ENCODE assay signal across 9 mouse cellular contexts in the genomic region with DNA sequence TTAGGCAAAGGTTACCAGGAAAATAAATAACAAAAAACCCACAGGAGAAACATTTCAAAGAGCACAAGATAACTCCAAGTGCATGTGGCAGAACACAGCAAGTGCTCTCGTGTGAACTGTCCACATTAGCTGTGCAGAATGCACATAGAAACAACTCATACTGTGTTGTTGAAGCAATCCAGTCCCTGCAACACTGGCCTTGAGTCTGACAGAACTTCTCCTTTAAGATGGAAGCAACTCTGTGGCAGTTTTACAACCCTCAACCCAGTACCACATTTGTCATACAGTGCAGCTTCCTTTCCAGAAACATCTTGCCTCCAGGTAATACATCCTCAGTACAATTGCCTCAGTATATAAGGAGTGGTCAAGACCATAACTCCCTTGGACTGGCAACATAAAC. TPM values are rescaled to one million over a fixed set of nuclear protein-coding genes. Genes with fewer than 3 reads are reported as not detected.
DNase-seq lines count a peak whose midpoint lies in the region; ATAC-seq and TF ChIP-seq lines count a peak whose summit lies in the region.
"Had no signal": no experiment of that assay in that cellular context is flagged by ENCODE, and none has a peak within 500 bp of the region (broad histone marks: within the 10 kb centered on the region; RNA-seq: fewer than 3 reads in every experiment).

No protein-coding gene starts in this region.

- peak overlapping the region; percentile 98 for H3K4me2 ChIP-seq in heart, embryonic 13.5 days
- H3K4me2 ChIP-seq in hindbrain, embryonic 15.5 days = peak overlapping the region; percentile 75
- H3K4me2 ChIP-seq in midbrain, embryonic 11.5 days = peak overlapping the region; percentile 92

- WGBS in heart, embryonic 13.5 days = 26% methylated on average over 1 of the region's 1 CpGs
- 2% methylated on average over 1 of the region's 1 CpGs for WGBS in bone marrow, adult 2 months
- 55% methylated on average over 1 of the region's 1 CpGs for WGBS in hindbrain, embryonic 15.5 days
- 68% methylated on average over 1 of the region's 1 CpGs for WGBS in midbrain, embryonic 11.5 days

- no peak overlapping the region for H3K27ac ChIP-seq in heart, embryonic 13.5 days (replicated peaks)
- H3K27ac ChIP-seq in bone marrow, adult 2 months (ENCODE audit: control insufficient read depth, insufficient read depth, low read depth, low read length, poor library complexity) = no peak overlapping the region
- no peak overlapping the region for H3K27ac ChIP-seq in hindbrain, embryonic 15.5 days (replicated peaks)
- no peak overlapping the region for H3K27ac ChIP-seq in midbrain, embryonic 11.5 days (ENCODE audit: low read depth, low read length)

- no peaks in the 10 kb centered on the region for H3K27me3 ChIP-seq in heart, embryonic 13.5 days (replicated peaks)
- no peaks in the 10 kb centered on the region for H3K27me3 ChIP-seq in hindbrain, embryonic 15.5 days
- no peaks in the 10 kb centered on the region for H3K27me3 ChIP-seq in midbrain, embryonic 11.5 days (ENCODE audit: control insufficient read depth, insufficient read depth, low read length)

- ATAC-seq in heart, embryonic 13.5 days (ENCODE audit: extremely low read depth, insufficient number of reproducible peaks, low FRiP score, low TSS enrichment) = no peak
- ATAC-seq in hindbrain, embryonic 15.5 days (ENCODE audit: low FRiP score, low read depth) = no peak
- ATAC-seq in midbrain, embryonic 11.5 days (ENCODE audit: low FRiP score) = no peak

- peak overlapping the region; percentile 99 for H3K9ac ChIP-seq in heart, embryonic 13.5 days
- H3K9ac ChIP-seq in hindbrain, embryonic 15.5 days = peak overlapping the region; percentile 98
- no peak overlapping the region for H3K9ac ChIP-seq in midbrain, embryonic 11.5 days (ENCODE audit: low read length)

- no peaks in the 10 kb centered on the region for H3K9me3 ChIP-seq in heart, embryonic 13.5 days
- no peaks in the 10 kb centered on the region for H3K9me3 ChIP-seq in hindbrain, embryonic 15.5 days
- H3K9me3 ChIP-seq in midbrain, embryonic 11.5 days (ENCODE audit: control insufficient read depth, low read length) = no peaks in the 10 kb centered on the region

- H3K4me3 ChIP-seq in heart, embryonic 13.5 days = peak overlapping the region; percentile 94
- peak overlapping the region; percentile 22 for H3K4me3 ChIP-seq in bone marrow, adult 2 months (replicated peaks; ENCODE audit: control insufficient read depth, low read depth, low read length)
- H3K4me3 ChIP-seq in hindbrain, embryonic 15.5 days = peak overlapping the region; percentile 90; the same call in 1 of the 2 replicates
- H3K4me3 ChIP-seq in midbrain, embryonic 11.5 days (ENCODE audit: low read depth, low read length) = peak overlapping the region; percentile 1; the same call in 1 of the 2 replicates

- no peak for TF ChIP-seq CTCF in bone marrow, adult 2 months (IDR thresholded peaks at IDR 0.05; ENCODE audit: control insufficient read depth, insufficient read depth, low read length)

- peaks cover 74% of the 10 kb centered on the region for H3K4me1 ChIP-seq in heart, embryonic 13.5 days
- H3K4me1 ChIP-seq in bone marrow, adult 2 months (ENCODE audit: control insufficient read depth, insufficient read depth, low read length) = peaks cover 9% of the 10 kb centered on the region
- H3K4me1 ChIP-seq in hindbrain, embryonic 15.5 days (replicated peaks) = peaks cover 64% of the 10 kb centered on the region
- peaks cover 23% of the 10 kb centered on the region for H3K4me1 ChIP-seq in midbrain, embryonic 11.5 days (ENCODE audit: control insufficient read depth, insufficient read depth, low read length)

- no peak for DNase-seq in heart, postnatal 14 days
- no peak for DNase-seq in midbrain, embryonic 11.5 days (ENCODE audit: low spot score, missing footprints)
- DNase-seq in right cerebral cortex, adult 18-20 months = no peak
- no peak for DNase-seq in gastrocnemius, postnatal 10 days
- DNase-seq in lung, postnatal 25 days (ENCODE audit: low spot score) = no peak
- DNase-seq: cerebellum, adult 11 months had no signal

- H3K36me3 ChIP-seq in heart, embryonic 13.5 days = peaks cover 18% of the 10 kb centered on the region
- peaks cover 8% of the 10 kb centered on the region; the same call in 1 of the 2 replicates for H3K36me3 ChIP-seq in hindbrain, embryonic 15.5 days
- no peaks in the 10 kb centered on the region for H3K36me3 ChIP-seq in midbrain, embryonic 11.5 days (ENCODE audit: control insufficient read depth, insufficient read depth, low read length)

- intact Hi-C loops in heart, postnatal 14 days (cut with DNase I) = no loop called here

- no peak for TF ChIP-seq POLR2A in bone marrow, adult 2 months (IDR thresholded peaks at IDR 0.05; ENCODE audit: borderline replicate concordance, control insufficient read depth, low read depth, low read length)

RNA-seq across cellular contexts. Expression of a gene that starts 2.0 kb away (rescaled TPM):
- polyA plus RNA-seq in heart, embryonic 13.5 days (2015; fragmentation: Nextera tagmentation; extraction: Ambion mirVana) = 7.2 and 7.4 TPM in 2 replicates
- 10 to 100 TPM; 73.7 to 78.8 TPM for total RNA-seq in heart, postnatal 14 days (2021)
- 53.3 and 89.0 TPM in 2 replicates for polyA plus RNA-seq in bone marrow, adult 2 months (2011; ENCODE audit: insufficient read depth, insufficient read length, low replicate concordance, missing spikeins)
- 10.0 and 10.2 TPM in 2 replicates for polyA plus RNA-seq in hindbrain, embryonic 15.5 days (2015; fragmentation: Nextera tagmentation; extraction: Ambion mirVana)
- polyA plus RNA-seq in midbrain, embryonic 11.5 days (2014; fragmentation: Nextera tagmentation; extraction: Ambion mirVana) = 4.4 and 6.1 TPM in 2 replicates
- 10 to 100 TPM; 53.0 to 58.1 TPM for total RNA-seq in gastrocnemius, postnatal 10 days (2021)

RNA-seq across cellular contexts. Expression of a gene that starts 25.6 kb away (rescaled TPM):
- polyA plus RNA-seq in heart, embryonic 13.5 days (2015; fragmentation: Nextera tagmentation; extraction: Ambion mirVana) = 2.4 TPM in 2 replicates
- total RNA-seq in heart, postnatal 14 days (2021) = 1 to 10 TPM; 6.8 to 7.4 TPM
- 36.2 and 42.5 TPM in 2 replicates for polyA plus RNA-seq in bone marrow, adult 2 months (2011; ENCODE audit: insufficient read depth, insufficient read length, low replicate concordance, missing spikeins)
- polyA plus RNA-seq in hindbrain, embryonic 15.5 days (2015; fragmentation: Nextera tagmentation; extraction: Ambion mirVana) = 2.3 and 2.5 TPM in 2 replicates
- 2.4 and 3.6 TPM in 2 replicates for polyA plus RNA-seq in midbrain, embryonic 11.5 days (2014; fragmentation: Nextera tagmentation; extraction: Ambion mirVana)
- 1 to 10 TPM; 4.6 to 5.2 TPM for total RNA-seq in gastrocnemius, postnatal 10 days (2021)

RNA-seq across cellular contexts. Expression of a gene that starts 28.1 kb away (rescaled TPM):
- 74.0 and 79.9 TPM in 2 replicates for polyA plus RNA-seq in heart, embryonic 13.5 days (2015; fragmentation: Nextera tagmentation; extraction: Ambion mirVana)
- total RNA-seq in heart, postnatal 14 days (2021) = 10 to 100 TPM; 29.2 to 33.7 TPM
- 11.7 and 19.8 TPM in 2 replicates for polyA plus RNA-seq in bone marrow, adult 2 months (2011; ENCODE audit: insufficient read depth, insufficient read length, low replicate concordance, missing spikeins)
- polyA plus RNA-seq in hindbrain, embryonic 15.5 days (2015; fragmentation: Nextera tagmentation; extraction: Ambion mirVana) = 168 and 171 TPM in 2 replicates
- polyA plus RNA-seq in midbrain, embryonic 11.5 days (2014; fragmentation: Nextera tagmentation; extraction: Ambion mirVana) = 111 and 113 TPM in 2 replicates
- 10 to 100 TPM; 22.1 to 23.3 TPM for total RNA-seq in gastrocnemius, postnatal 10 days (2021)

RNA-seq across cellular contexts. Expression of a gene that starts 33.6 kb away (rescaled TPM):
- 0.46 and 0.91 TPM in 2 replicates for polyA plus RNA-seq in heart, embryonic 13.5 days (2015; fragmentation: Nextera tagmentation; extraction: Ambion mirVana)
- total RNA-seq in heart, postnatal 14 days (2021) = 1 to 10 TPM; 1.6 to 1.8 TPM
- polyA plus RNA-seq in bone marrow, adult 2 months (2011; ENCODE audit: insufficient read depth, insufficient read length, low replicate concordance, missing spikeins) = 3.7 TPM in 1 of 2 replicates, not detected in the other
- 7.1 and 8.7 TPM in 2 replicates for polyA plus RNA-seq in hindbrain, embryonic 15.5 days (2015; fragmentation: Nextera tagmentation; extraction: Ambion mirVana)
- polyA plus RNA-seq in midbrain, embryonic 11.5 days (2014; fragmentation: Nextera tagmentation; extraction: Ambion mirVana) = 2.3 and 3.2 TPM in 2 replicates
- 1 to 10 TPM; 3.3 to 4.6 TPM for total RNA-seq in gastrocnemius, postnatal 10 days (2021)

RNA-seq across cellular contexts. Expression of a gene that starts 53.0 kb away (rescaled TPM):
- polyA plus RNA-seq in heart, embryonic 13.5 days (2015; fragmentation: Nextera tagmentation; extraction: Ambion mirVana) = 0.04 TPM in 1 of 2 replicates, not detected in the other
- total RNA-seq in heart, postnatal 14 days (2021) = not detected
- not detected in 2 replicates for polyA plus RNA-seq in bone marrow, adult 2 months (2011; ENCODE audit: insufficient read depth, insufficient read length, low replicate concordance, missing spikeins)
- 1.2 and 1.3 TPM in 2 replicates for polyA plus RNA-seq in hindbrain, embryonic 15.5 days (2015; fragmentation: Nextera tagmentation; extraction: Ambion mirVana)
- polyA plus RNA-seq in midbrain, embryonic 11.5 days (2014; fragmentation: Nextera tagmentation; extraction: Ambion mirVana) = not detected in 2 replicates
- not detected for total RNA-seq in gastrocnemius, postnatal 10 days (2021)

Comparison
In these comparisons a context has a peak if more than half of its experiments do, and no peak if none do; other contexts are left out.
1. H3K4me3 ChIP-seq: peak in every context shown above with its lines; median percentile 94 in heart, embryonic 13.5 days; 90 in hindbrain, embryonic 15.5 days; 22 in bone marrow, adult 2 months; 1 in midbrain, embryonic 11.5 days.